Mouse (Mus musculus) G1E (cell line): ENCODE measurements around the gene Map7d1. TPM values are rescaled to one million over a fixed set of nuclear protein-coding genes. Genes with fewer than 3 reads are reported as not detected.

ENCODE experiments used
- ATAC-seq: 2 replicates; pipeline ENCODE4 v1.8.0; 2016; ENCODE audit warnings: mild to moderate bottlenecking; ENCODE audit not compliant: insufficient number of reproducible peaks, poor library complexity, low FRiP score, severe bottlenecking; ENCODE audit errors: extremely low read depth
- DNase-seq: peaks from one replicate; pipeline ENCODE4 v3.0.0; 2012; ENCODE audit warnings: low spot score
- H3K27me3 ChIP-seq: 2 replicates; pipeline ENCODE4 v1.6.1; 2012; ENCODE audit warnings: mild to moderate bottlenecking, low read length, inconsistent platforms; ENCODE audit not compliant: insufficient read depth
- H3K36me3 ChIP-seq: replicated peaks from 2 replicates; pipeline ENCODE3; 2012; ENCODE audit warnings: mild to moderate bottlenecking, inconsistent platforms
- H3K4me1 ChIP-seq: 2 replicates; pipeline ENCODE4 v1.6.1; 2012; ENCODE audit warnings: low read depth, low read length, inconsistent platforms, mixed read lengths; ENCODE audit not compliant: insufficient read depth
- H3K4me3 ChIP-seq: 2 replicates; pipeline ENCODE4 v1.5.1; 2012; ENCODE audit warnings: low read depth, mild to moderate bottlenecking, inconsistent platforms, low read length, moderate library complexity, mixed read lengths
- H3K9me3 ChIP-seq: replicated peaks from 2 replicates; pipeline ENCODE4 v1.6.1; 2012; ENCODE audit warnings: inconsistent platforms
- CTCF ChIP-seq: IDR thresholded peaks from 2 replicates; pipeline ENCODE4 v1.5.1; 2012; ENCODE audit warnings: low read depth, low read length, inconsistent platforms, mixed read lengths
- GATA1 ChIP-seq: IDR thresholded peaks from 2 replicates; pipeline ENCODE4 v1.6.1; 2012; ENCODE audit warnings: borderline replicate concordance, low read length, inconsistent platforms, mixed read lengths
- GATA2 ChIP-seq: IDR thresholded peaks from 2 replicates; pipeline ENCODE4 v1.6.1; 2012; ENCODE audit warnings: low read depth, low read length, inconsistent platforms, borderline replicate concordance
- POLR2AphosphoS5 ChIP-seq: IDR thresholded peaks from 2 replicates; pipeline ENCODE4 v1.6.1; 2012; ENCODE audit warnings: low read depth, low read length, inconsistent platforms; ENCODE audit not compliant: insufficient replicate concordance
- TAL1 ChIP-seq: conservative IDR thresholded peaks from 2 replicates; pipeline ENCODE4 v1.6.1; 2012; ENCODE audit warnings: low read depth, low read length, inconsistent platforms, mixed read lengths
- polyA plus RNA-seq: library from polyadenylated mRNA; stranded (reverse); fragments of >175 nt; gene quantifications from 2 replicates; pipeline ENCODE4 v1.2.3, GENCODE M21; 2012
- total RNA-seq, 2 experiments: library from RNA; stranded (forward) in 1 of 2; stranded (reverse) in 1 of 2; fragments of 200-1000 nt in 1 of 2; fragments of >200 nt in 1 of 2; fragmentation: Nextera tagmentation in 1 of 2; gene quantifications; 2 replicates each; pipeline ENCODE4 v1.2.3; 2014 to 2017

The Map7d1 gene
- total and polyA plus RNA-seq, 3 experiments = 8.0 to 73.8 (median 15.2) TPM

DNA sequence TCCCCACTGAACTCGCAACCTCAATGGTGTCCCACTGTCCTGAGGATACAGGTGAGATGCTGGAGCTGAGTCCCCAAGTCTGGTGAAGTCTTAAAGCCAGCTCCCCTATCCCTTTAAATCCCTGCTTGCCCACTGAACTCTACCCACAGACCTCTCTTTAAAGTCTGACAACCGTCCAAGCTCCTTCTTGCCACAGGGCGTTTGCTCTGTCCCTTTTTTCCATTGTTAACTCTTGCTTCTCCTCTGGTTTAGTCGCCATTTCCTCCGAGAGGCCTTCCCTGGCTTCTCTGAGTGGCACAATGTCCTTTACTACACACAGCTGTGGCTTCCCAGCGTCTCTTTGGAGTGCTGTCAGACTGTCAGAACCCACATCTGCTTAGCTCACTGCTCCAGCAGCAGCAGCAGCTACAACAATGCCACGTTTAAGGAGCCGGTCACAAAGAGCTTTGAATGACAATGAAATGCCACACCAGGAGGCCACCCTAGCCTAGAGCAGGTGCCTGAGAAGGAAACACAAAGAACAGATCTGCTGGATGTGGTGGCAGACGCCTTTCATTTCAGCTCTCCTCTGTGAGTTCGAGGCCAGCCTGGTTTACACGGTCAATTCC lies 7.8 kb downstream of the Map7d1 start:
- TF ChIP-seq CTCF (no peak), TAL1 (no peak), GATA2 (no peak), GATA1 (no peak), POLR2AphosphoS5 (no peak)
- no peak overlapping the region for H3K4me3 ChIP-seq
- H3K36me3 ChIP-seq = peaks cover 50% of the 10 kb centered on the region
- H3K4me1 ChIP-seq = peaks cover 22% of the 10 kb centered on the region
- H3K9me3 ChIP-seq = no peaks in the 10 kb centered on the region
- no peaks in the 10 kb centered on the region for H3K27me3 ChIP-seq
- DNase-seq (no peak), ATAC-seq (no peak)

DNA sequence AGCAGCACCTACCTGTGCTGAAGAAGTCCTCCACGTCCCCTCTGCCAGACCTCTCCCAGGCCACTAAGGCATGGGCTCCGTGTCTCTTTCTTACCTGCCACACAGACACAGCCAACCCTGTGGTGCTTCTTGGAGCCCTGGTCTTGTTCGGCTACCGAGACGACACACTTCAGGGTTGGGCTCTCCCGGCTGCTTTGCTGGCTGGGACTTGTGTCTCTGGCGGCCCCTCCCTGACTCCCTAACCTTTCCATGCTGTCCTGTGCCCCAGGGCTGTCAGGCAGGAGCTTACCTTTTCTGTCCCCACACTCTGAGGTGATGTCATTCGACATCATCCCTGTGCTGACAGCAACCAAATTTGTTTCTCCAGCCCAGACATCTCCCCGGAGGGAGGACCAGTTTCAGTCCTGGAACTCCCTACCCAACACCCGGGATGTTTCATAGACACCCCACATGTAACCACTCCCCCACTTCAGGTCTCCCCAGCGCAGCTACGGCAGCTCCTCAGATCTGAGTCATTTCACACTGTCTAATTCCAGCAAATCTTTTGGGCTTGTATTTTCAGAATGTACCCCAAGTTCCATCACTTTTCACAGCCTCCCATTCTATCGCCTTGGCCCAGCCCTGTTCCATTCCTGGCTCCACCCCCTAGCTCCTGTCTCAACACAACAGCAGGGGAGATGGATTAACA lies 9.8 kb downstream of the Map7d1 start:
- peaks cover 6% of the 10 kb centered on the region; the same call in 1 of the 2 replicates for H3K4me1 ChIP-seq
- H3K4me3 ChIP-seq = no peak overlapping the region
- H3K9me3 ChIP-seq = no peaks in the 10 kb centered on the region
- TF ChIP-seq TAL1 (no peak), GATA2 (no peak), POLR2AphosphoS5 (no peak), GATA1 (no peak), CTCF (no peak)
- DNase-seq = no peak
- peaks cover 49% of the 10 kb centered on the region for H3K36me3 ChIP-seq
- no peak for ATAC-seq
- H3K27me3 ChIP-seq = no peaks in the 10 kb centered on the region

DNA sequence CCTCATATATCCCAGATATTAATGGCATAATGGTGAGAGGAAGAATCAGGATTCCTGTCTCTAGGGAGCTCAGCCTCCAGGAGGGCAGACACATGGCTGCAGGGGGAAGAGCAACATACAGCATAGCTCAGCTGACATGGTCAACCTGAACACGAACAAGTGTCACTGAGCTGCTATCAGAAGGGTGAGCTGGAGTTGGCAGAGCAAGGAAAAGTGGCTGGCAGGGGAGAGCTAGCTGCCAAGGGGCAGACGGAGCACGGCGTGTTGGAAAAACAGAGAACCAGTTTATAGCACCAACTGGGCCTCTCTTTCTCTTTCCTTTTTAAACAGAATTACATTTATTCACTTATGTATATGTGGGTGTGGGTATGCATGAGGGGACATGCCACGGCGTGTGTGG lies 13.6 kb downstream of the Map7d1 start:
- H3K9me3 ChIP-seq = no peaks in the 10 kb centered on the region
- ATAC-seq = no peak
- H3K4me3 ChIP-seq = no peak overlapping the region
- DNase-seq = no peak
- no peaks in the 10 kb centered on the region for H3K27me3 ChIP-seq
- TF ChIP-seq GATA1 (no peak), POLR2AphosphoS5 (no peak), GATA2 (no peak), CTCF (no peak), TAL1 (no peak)
- H3K4me1 ChIP-seq = no peaks in the 10 kb centered on the region
- H3K36me3 ChIP-seq = peaks cover 67% of the 10 kb centered on the region

DNA sequence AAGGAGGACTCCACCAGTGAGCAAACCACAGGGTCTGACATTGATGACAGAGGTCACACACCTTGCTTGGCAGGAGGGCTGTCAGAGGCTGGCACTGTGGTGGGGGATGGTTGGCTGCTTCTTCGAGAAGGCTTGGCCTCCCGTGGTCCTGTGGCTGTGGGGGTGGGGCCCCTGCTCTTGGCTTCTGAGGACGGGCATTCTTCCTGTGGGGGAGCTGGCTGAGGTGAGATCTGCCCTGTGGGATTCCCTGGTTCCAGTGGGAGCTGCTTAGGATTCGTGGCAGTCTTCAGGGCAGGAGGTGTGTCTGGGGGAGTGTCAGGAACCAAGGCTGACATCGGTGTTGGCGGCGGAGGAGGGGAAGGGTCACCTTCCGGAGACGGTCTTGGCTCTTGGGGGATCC lies 14.2 kb downstream of the Map7d1 start:
- Histone ChIP-seq H3K36me3 (peaks cover 68% of the 10 kb centered on the region), H3K4me1 (no peaks in the 10 kb centered on the region), H3K27me3 (no peaks in the 10 kb centered on the region; the same call in 1 of the 2 replicates), H3K4me3 (no peak overlapping the region), H3K9me3 (no peaks in the 10 kb centered on the region)
- TF ChIP-seq CTCF (no peak), GATA1 (no peak)
- DNase-seq (no peak), ATAC-seq (no peak)

DNA sequence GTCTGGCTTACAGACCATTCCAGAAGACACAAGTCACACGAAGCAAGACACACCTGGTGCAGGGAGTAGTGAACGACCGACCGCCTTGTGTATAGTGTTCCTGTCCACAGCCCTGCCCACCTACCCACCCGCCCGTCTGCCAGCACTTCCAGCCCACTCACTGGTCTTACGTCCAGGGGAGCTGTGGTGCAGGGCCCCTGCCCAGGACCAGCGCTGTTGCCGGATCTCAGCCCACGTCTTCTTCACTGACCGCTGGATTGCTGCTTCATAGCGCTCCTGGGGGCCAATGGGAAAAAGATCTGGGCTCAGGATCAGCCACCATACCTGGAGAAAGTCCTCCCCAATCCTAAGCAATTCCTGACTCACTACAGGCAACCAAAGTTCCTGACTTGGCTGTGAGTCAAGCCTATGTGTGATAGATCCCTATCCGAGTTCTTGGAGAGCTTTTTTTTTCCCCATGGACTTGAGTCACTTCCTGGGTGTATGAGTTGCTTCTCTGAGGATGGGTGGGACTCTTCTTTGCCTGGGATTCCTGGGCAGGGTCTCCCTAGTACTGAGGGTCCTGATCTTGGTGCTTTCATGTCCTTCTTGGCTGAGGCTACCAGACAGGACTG lies 16.2 kb downstream of the Map7d1 start:
- H3K9me3 ChIP-seq = no peaks in the 10 kb centered on the region
- no peak overlapping the region for H3K4me3 ChIP-seq
- TF ChIP-seq GATA2 (no peak), CTCF (no peak), GATA1 (no peak), TAL1 (no peak), POLR2AphosphoS5 (no peak)
- ATAC-seq (no peak), DNase-seq (no peak)
- H3K4me1 ChIP-seq = peaks cover 4% of the 10 kb centered on the region; the same call in 1 of the 2 replicates
- no peaks in the 10 kb centered on the region; the same call in 1 of the 2 replicates for H3K27me3 ChIP-seq
- H3K36me3 ChIP-seq = peaks cover 73% of the 10 kb centered on the region

DNA sequence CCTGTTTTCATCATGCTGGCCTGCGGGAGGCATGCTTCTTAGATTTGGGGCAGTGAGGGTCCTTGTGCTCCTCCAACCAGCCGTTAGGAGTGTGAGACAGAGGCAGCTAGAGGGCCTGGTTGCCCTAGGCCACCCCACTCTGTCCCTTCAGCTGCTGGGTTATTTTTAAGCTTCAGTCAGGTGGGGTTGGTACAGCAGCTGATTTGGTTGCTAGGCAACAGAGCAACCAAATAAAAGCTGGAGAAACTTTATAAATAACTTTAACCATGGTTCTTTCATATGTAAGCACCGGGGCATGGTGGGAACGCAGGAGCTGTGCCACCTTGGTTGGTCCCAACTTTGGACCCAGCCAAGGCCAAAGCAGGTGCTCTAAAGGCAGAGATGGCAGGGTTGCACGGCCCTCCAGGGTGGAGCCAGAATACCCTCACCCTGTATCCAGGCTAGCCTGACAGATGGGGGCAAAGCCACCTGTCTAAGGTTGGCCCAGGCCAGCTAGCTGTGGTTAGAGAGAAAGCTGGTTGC lies 18.4 kb downstream of the Map7d1 start:
- ATAC-seq = no peak

More for the DNA sequence above, 18.4 kb downstream of the Map7d1 start:
- Histone ChIP-seq H3K36me3 (peaks cover 93% of the 10 kb centered on the region), H3K27me3 (no peaks in the 10 kb centered on the region; the same call in 1 of the 2 replicates), H3K4me1 (peaks cover 13% of the 10 kb centered on the region), H3K9me3 (no peaks in the 10 kb centered on the region), H3K4me3 (no peak overlapping the region)
- no peak for DNase-seq
- no peak for TF ChIP-seq GATA1
